Mouse (Mus musculus) heart, embryonic 16.5 days (tissue): ENCODE data around the gene Tpbgl. TPM values are rescaled to one million over a fixed set of nuclear protein-coding genes. Genes with fewer than 3 reads are reported as not detected.

ENCODE experiments used
- ATAC-seq: fragments of 200-750 bp; cut with Nextera tagmentation; replicated peaks from 2 replicates; pipeline ENCODE4 v1.8.0; 2017; ENCODE audit warnings: moderate number of reproducible peaks; ENCODE audit not compliant: insufficient read depth, low FRiP score; ENCODE audit errors: extremely low read depth
- H3K27ac ChIP-seq: fragments of 300-500 bp; sonication (generic); 2 replicates; pipeline ENCODE4 v1.5.1; 2014; ENCODE audit warnings: mild to moderate bottlenecking, low read length, control low read depth, moderate library complexity
- H3K27me3 ChIP-seq: fragments of 300-500 bp; sonication (generic); 2 replicates; pipeline ENCODE4 v1.6.1; 2014; ENCODE audit warnings: low read length, mixed read lengths; ENCODE audit not compliant: control insufficient read depth, insufficient read depth
- H3K36me3 ChIP-seq: fragments of 300-500 bp; sonication (generic); 2 replicates; pipeline ENCODE4 v1.6.1; 2014; ENCODE audit not compliant: control insufficient read depth, insufficient read depth
- H3K4me1 ChIP-seq: fragments of 300-500 bp; sonication (generic); 2 replicates; pipeline ENCODE4 v1.6.1; 2014; ENCODE audit warnings: low read length, mixed read lengths; ENCODE audit not compliant: control insufficient read depth, insufficient read depth
- H3K4me2 ChIP-seq: fragments of 300-500 bp; sonication (generic); 2 replicates; pipeline ENCODE4 v1.6.1; 2014; ENCODE audit warnings: low read depth, mild to moderate bottlenecking, control low read depth, low read length
- H3K4me3 ChIP-seq: fragments of 300-500 bp; sonication (generic); 2 replicates; pipeline ENCODE4 v1.5.1; 2014; ENCODE audit warnings: mild to moderate bottlenecking, control low read depth, low read length
- H3K9ac ChIP-seq: fragments of 300-500 bp; sonication (generic); 2 replicates; pipeline ENCODE4 v1.6.1; 2014; ENCODE audit warnings: low read length, control low read depth
- H3K9me3 ChIP-seq: fragments of 300-500 bp; sonication (generic); replicated peaks from 2 replicates; pipeline ENCODE4 v1.6.1; 2016; ENCODE audit warnings: low read length; ENCODE audit not compliant: control insufficient read depth
- WGBS: fragments of 180-500 bp; shearing (Covaris S2); extraction: QIAGEN DNeasy Blood & Tissue Kit; methylation state at CpG from one replicate; pipeline ENCODE4 v1.1.7; 2014; 5-methylcytosine and 5-hydroxymethylcytosine counted together
- polyA plus RNA-seq: library from polyadenylated mRNA; unstranded; fragments of >200 nt; fragmentation: Nextera tagmentation; extraction: Ambion mirVana; gene quantifications from 2 replicates; pipeline ENCODE4 v1.2.1, GENCODE M21; 2015

Gene Tpbgl
- polyA plus RNA-seq, 1 experiment from 2014 or later = 2.5 TPM

DNA sequence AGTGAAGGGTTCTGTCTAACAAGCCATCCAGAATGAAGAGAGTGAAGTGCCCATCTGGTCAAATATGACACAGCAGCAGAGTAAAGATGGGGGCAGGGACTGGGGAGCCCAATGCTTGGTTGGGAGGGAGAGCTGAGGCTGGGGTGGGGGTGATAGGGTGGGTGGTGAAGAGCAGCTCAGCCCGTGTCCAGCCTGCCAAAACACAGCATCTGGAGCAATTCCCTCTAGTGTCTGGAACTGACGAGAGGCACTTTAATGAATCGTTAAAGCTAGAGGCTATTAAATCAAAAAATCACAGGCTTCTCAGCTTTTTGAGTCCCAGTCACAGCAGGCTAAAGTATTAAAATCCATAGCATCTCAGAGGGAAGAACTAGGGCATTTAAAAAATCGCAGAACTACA, 22.7 kb upstream of the Tpbgl start:
- Histone ChIP-seq H3K9me3 (no peaks in the 10 kb centered on the region), H3K36me3 (no peaks in the 10 kb centered on the region), H3K27me3 (no peaks in the 10 kb centered on the region), H3K27ac (no peak overlapping the region), H3K9ac (no peak overlapping the region), H3K4me3 (no peak overlapping the region), H3K4me2 (no peak overlapping the region), H3K4me1 (no peaks in the 10 kb centered on the region)
- WGBS = 57% methylated on average over 4 of the region's 4 CpGs
- ATAC-seq = no peak

GRCm38 (mm10) chr7:99648623-99649022, 21.7 kb upstream of the Tpbgl start:
- Histone ChIP-seq H3K4me1 (no peaks in the 10 kb centered on the region), H3K36me3 (no peaks in the 10 kb centered on the region), H3K27ac (no peak overlapping the region), H3K4me3 (no peak overlapping the region), H3K9me3 (no peaks in the 10 kb centered on the region), H3K27me3 (no peaks in the 10 kb centered on the region), H3K9ac (no peak overlapping the region), H3K4me2 (no peak overlapping the region)
- ATAC-seq = no peak
- WGBS = 0% methylated on average over 6 of the region's 6 CpGs

- ATAC-seq = no peak
- no peak overlapping the region for H3K27ac ChIP-seq
- H3K27me3 ChIP-seq = 0 out of 2 replicates have a peak, but pooled peaks cover 3% of the 10 kb centered on the region
- H3K4me1 ChIP-seq = no peaks in the 10 kb centered on the region
- H3K9me3 ChIP-seq = no peaks in the 10 kb centered on the region
- no peaks in the 10 kb centered on the region for H3K36me3 ChIP-seq
- no peak overlapping the region for H3K9ac ChIP-seq
- H3K4me2 ChIP-seq = no peak overlapping the region
- WGBS = 76% methylated on average over 7 of the region's 7 CpGs
- no peak overlapping the region for H3K4me3 ChIP-seq
Observed at GRCm38 (mm10) chr7:99644701-99645100, 17.8 kb upstream of the Tpbgl start.

DNA sequence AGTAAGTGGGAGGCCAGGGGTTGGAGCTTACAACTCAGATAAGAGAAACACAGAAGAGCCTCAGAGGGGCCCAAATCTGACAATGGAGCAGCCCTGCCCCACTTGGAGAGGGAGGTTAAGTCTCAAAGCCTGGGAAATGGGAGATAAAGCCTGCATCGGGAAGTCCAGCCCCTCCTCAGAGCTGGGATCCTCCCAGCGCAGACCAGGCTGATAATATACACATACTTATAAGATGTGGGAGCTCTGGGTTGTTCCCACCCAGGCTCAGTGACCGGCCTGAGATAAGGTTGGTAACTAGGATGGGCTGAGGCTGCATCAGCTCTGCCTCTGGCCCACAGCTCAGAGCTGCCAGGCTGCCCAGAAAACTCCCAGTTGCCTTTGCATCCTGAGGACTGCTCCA, 15.2 kb upstream of the Tpbgl start:
- peak; percentile 49 for ATAC-seq
- H3K27me3 ChIP-seq = 0 out of 2 replicates have a peak, but pooled peaks cover 4% of the 10 kb centered on the region
- H3K4me3 ChIP-seq = no peak overlapping the region
- WGBS = 8% methylated on average over 3 of the region's 3 CpGs
- H3K9me3 ChIP-seq = no peaks in the 10 kb centered on the region
- H3K36me3 ChIP-seq = no peaks in the 10 kb centered on the region
- no peak overlapping the region for H3K4me2 ChIP-seq
- H3K27ac ChIP-seq = no peak overlapping the region
- H3K4me1 ChIP-seq = no peaks in the 10 kb centered on the region
- H3K9ac ChIP-seq = no peak overlapping the region

DNA sequence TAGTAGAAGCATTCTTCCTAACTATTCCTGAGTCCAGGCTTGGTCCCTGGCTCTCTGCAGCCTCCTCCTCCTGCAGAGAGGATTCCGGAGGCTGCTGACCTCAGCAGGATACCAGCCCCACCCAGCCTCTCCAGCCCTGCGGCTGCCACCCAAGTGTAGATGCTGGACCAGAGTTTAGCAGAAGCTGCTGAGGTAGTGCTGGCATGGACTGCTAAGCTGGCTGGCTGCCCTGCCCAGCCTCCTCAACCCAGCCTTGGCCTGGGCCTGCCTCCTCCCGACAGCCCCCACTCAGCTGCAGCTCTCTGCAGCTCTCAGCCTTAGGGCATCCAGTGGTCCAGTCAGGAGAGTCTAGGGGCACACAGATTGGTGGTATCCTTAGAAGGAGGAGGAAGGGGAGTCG, 14.3 kb upstream of the Tpbgl start:
- no peaks in the 10 kb centered on the region for H3K9me3 ChIP-seq
- no peaks in the 10 kb centered on the region for H3K4me1 ChIP-seq
- no peak overlapping the region for H3K4me2 ChIP-seq
- no peak overlapping the region for H3K27ac ChIP-seq
- ATAC-seq = no peak
- H3K4me3 ChIP-seq = no peak overlapping the region
- no peaks in the 10 kb centered on the region for H3K36me3 ChIP-seq
- H3K27me3 ChIP-seq = peaks cover 4% of the 10 kb centered on the region; the same call in 1 of the 2 replicates
- 34% methylated on average over 4 of the region's 4 CpGs for WGBS
- H3K9ac ChIP-seq = no peak overlapping the region

GRCm38 (mm10) chr7:99633966-99634665, 7.2 kb upstream of the Tpbgl start:
- no peak overlapping the region for H3K9ac ChIP-seq
- no peak overlapping the region for H3K27ac ChIP-seq
- no peak overlapping the region for H3K4me3 ChIP-seq
- ATAC-seq = no peak
- no peaks in the 10 kb centered on the region for H3K4me1 ChIP-seq
- no peaks in the 10 kb centered on the region for H3K9me3 ChIP-seq
- peaks cover 28% of the 10 kb centered on the region for H3K27me3 ChIP-seq
- no peak overlapping the region for H3K4me2 ChIP-seq
- 59% methylated on average over 8 of the region's 8 CpGs for WGBS
- no peaks in the 10 kb centered on the region for H3K36me3 ChIP-seq

DNA sequence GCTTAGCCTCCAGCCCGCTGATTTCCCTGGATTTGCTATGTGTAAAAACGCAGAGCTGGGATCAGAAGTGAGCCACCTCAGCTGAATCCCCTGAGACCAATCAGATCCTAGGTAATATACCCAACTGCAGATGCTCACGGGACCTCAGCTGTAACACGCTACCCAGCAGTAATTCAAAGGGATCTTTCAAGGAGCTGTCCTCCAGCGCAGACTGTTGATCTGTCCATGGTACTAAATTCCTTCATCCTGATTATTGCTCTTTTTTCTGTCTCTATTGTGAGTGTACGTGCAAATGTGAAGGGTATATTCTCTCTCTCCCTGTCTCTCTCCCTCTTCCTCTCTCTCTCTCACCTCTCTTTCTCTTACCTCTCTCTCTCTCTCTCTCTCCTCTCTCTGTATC, 5.4 kb upstream of the Tpbgl start:
- Histone ChIP-seq H3K4me2 (no peak overlapping the region), H3K4me1 (no peaks in the 10 kb centered on the region), H3K36me3 (no peaks in the 10 kb centered on the region), H3K9me3 (no peaks in the 10 kb centered on the region), H3K9ac (no peak overlapping the region), H3K27ac (no peak overlapping the region), H3K4me3 (no peak overlapping the region), H3K27me3 (peaks cover 47% of the 10 kb centered on the region)
- WGBS = 10% methylated on average over 6 of the region's 6 CpGs
- no peak for ATAC-seq

GRCm38 (mm10) chr7:99627366-99627765, 463 bp upstream of the Tpbgl start:
- Histone ChIP-seq H3K9ac (no peak overlapping the region), H3K4me1 (peaks cover 6% of the 10 kb centered on the region), H3K27ac (no peak overlapping the region), H3K4me3 (no peak overlapping the region), H3K9me3 (no peaks in the 10 kb centered on the region), H3K36me3 (no peaks in the 10 kb centered on the region), H3K27me3 (peaks cover 84% of the 10 kb centered on the region), H3K4me2 (no peak overlapping the region; the same call in 1 of the 2 replicates)
- WGBS = 8% methylated on average over 7 of the region's 7 CpGs
- ATAC-seq = no peak

- Histone ChIP-seq H3K4me2 (peak overlapping the region; percentile 91), H3K27me3 (peaks cover 78% of the 10 kb centered on the region), H3K27ac (no peak overlapping the region), H3K36me3 (no peaks in the 10 kb centered on the region), H3K4me3 (peak overlapping the region; percentile 62), H3K9ac (peak overlapping the region; percentile 48), H3K9me3 (no peaks in the 10 kb centered on the region), H3K4me1 (peaks cover 6% of the 10 kb centered on the region)
- WGBS = under 1% methylated on average over 81 of the region's 81 CpGs
- ATAC-seq = peak; percentile 81
Observed at GRCm38 (mm10) chr7:99625722-99626375, 1.1 kb downstream of the Tpbgl start.
